Mouse (Mus musculus) intestine, embryonic 15.5 days (tissue): ENCODE results near the gene Gm5431. TPM values are rescaled to one million over a fixed set of nuclear protein-coding genes. Genes with fewer than 3 reads are reported as not detected.
"Not testable (repeated sequence)": the region's sequence is repeated elsewhere in the genome, so short reads cannot be mapped to it uniquely, and the experiment has no call there.

Experiments
- ATAC-seq: fragments of 200-750 bp; cut with Nextera tagmentation; 2 replicates; pipeline ENCODE4 v1.8.0; 2017; ENCODE audit warnings: moderate TSS enrichment, moderate library complexity
- H3K27ac ChIP-seq: fragments of 300-500 bp; sonication (generic); 2 replicates; pipeline ENCODE4 v1.5.1; 2015; ENCODE audit warnings: mild to moderate bottlenecking, inconsistent platforms
- H3K27me3 ChIP-seq: fragments of 300-500 bp; sonication (generic); replicated peaks from 2 replicates; pipeline ENCODE4 v1.6.1; 2015; ENCODE audit warnings: inconsistent platforms
- H3K36me3 ChIP-seq: fragments of 300-500 bp; sonication (generic); 2 replicates; pipeline ENCODE4 v1.6.1; 2015; ENCODE audit warnings: inconsistent platforms
- H3K4me1 ChIP-seq: fragments of 300-500 bp; sonication (generic); replicated peaks from 2 replicates; pipeline ENCODE4 v1.6.1; 2015; ENCODE audit warnings: inconsistent platforms
- H3K4me2 ChIP-seq: fragments of 300-500 bp; sonication (generic); replicated peaks from 2 replicates; pipeline ENCODE4 v1.6.1; 2015; ENCODE audit warnings: mild to moderate bottlenecking, inconsistent platforms
- H3K4me3 ChIP-seq: fragments of 300-500 bp; sonication (generic); replicated peaks from 2 replicates; pipeline ENCODE4 v1.5.1; 2015; ENCODE audit warnings: inconsistent platforms
- H3K9ac ChIP-seq: fragments of 300-500 bp; sonication (generic); 2 replicates; pipeline ENCODE4 v1.6.1; 2015; ENCODE audit warnings: inconsistent platforms
- H3K9me3 ChIP-seq: fragments of 300-500 bp; sonication (generic); 2 replicates; pipeline ENCODE4 v1.6.1; 2016; ENCODE audit warnings: inconsistent platforms
- WGBS: fragments of 180-500 bp; shearing (Covaris S2); methylation state at CpG from one replicate; pipeline ENCODE4 v1.1.7; 2015; 5-methylcytosine and 5-hydroxymethylcytosine counted together
- polyA plus RNA-seq: library from polyadenylated mRNA; unstranded; fragments of >200 nt; fragmentation: Nextera tagmentation; extraction: Ambion mirVana; gene quantifications from 2 replicates; pipeline ENCODE4 v1.2.1, GENCODE M21; 2015

Gm5431 gene
- polyA plus RNA-seq, 1 experiment from 2014 or later = 0.30 TPM

DNA sequence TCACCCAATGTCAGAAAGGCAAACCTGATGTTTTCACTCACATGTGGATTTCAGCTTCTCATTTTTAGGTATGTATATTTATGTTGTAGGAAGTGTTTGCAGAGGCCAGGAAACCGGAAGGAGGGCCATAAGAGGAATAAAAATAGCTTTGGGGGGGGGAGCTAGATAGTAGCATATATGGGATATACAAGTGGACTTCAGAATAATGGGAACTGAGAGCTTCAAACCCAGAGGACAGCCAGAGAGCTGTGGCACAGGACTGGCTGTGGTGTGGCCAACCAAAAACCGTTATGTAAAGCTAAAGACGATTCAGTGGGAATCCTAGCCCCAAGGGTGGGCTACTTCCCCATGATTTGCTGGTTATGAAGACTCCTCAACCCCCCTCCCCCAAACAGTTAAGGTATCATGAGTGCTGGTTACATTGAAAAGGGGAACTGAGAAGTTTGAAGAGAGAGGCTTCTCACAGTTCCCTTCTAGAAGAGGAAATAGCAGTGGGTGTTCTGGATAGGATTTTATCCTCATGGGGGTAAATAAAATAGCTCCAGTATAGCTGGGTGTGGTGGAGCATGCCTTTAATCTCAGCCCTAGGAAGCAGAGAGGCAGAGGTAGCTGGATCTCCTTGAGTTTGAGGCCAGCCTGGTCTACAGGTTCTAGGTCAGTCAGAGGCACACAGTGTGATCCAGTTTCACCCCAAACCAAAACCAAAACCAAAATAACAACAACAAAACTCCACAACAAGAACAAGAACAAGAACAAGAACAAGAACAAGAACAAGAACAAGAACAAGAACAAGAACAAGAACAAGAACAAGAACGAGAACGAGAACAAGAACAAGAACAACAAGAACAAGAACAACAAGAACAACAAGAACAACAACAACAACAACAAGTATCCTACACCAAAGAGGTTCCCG is 1.1 kb downstream of the Gm5431 start:
- not testable (repeated sequence) for ATAC-seq, H3K27ac ChIP-seq, H3K9me3 ChIP-seq

DNA sequence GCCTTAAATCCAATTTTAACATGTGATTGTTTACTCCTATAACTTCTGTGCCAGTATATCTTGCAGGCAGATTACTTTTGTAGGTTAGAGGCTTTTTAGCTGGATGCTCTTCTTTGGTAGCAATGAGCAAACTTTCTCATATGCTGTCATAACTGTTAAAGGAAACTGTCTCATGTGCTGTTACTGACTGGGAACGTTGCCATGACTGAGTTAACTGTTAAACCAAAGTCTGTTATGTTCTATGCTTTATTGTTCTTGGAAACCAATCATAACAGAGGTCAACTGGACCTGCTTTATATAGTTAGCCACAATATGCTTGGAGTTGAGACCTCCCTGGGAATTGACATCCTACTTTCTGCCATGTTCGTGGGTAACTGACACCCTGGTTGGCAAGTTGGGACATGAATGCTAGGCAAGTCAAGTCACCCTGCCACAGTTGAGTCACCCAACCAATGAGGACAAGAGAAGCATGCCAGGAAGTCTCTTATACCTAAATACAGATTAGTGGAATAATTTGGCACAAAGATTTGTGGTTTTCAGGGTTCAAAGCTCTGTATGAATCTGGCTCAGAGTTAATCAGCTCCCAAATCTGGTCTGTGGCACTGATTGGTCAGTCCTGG is 3.1 kb downstream of the Gm5431 start:
- ATAC-seq = no peak
- no peak overlapping the region for H3K4me2 ChIP-seq
- WGBS = 60% methylated on average over 2 of the region's 2 CpGs
- no peak overlapping the region for H3K27ac ChIP-seq
- no peaks in the 10 kb centered on the region for H3K4me1 ChIP-seq
- H3K9me3 ChIP-seq = no peaks in the 10 kb centered on the region
- H3K36me3 ChIP-seq = no peaks in the 10 kb centered on the region
- no peaks in the 10 kb centered on the region for H3K27me3 ChIP-seq
- no peak overlapping the region for H3K9ac ChIP-seq
- H3K4me3 ChIP-seq = no peak overlapping the region

More for the DNA sequence above, 1.1 kb downstream of the Gm5431 start:
- H3K36me3 ChIP-seq, H3K27me3 ChIP-seq, H3K9ac ChIP-seq, H3K4me1 ChIP-seq, H3K4me3 ChIP-seq, H3K4me2 ChIP-seq: not testable (repeated sequence)
- WGBS = 76% methylated on average over 6 of the region's 6 CpGs

DNA sequence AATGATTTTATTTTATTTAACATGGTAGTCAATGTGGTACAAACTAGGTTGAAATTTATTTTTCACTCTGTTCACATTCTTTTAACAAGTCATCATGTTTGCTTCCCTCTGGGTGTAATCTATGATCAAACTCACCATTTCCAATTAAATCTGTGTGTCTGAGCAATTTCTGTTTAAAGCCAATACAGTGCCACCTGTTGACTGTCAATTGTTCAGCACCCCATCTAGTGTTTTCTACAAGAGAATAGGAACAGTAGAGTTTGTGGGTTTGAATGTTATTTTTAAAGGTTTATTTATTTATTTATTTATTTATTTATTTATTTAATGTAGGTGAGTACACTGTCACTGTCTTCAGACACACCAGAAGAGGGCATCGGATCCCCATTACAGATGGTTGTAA is 25.3 kb downstream of the Gm5431 start:
- H3K9ac ChIP-seq = no peak overlapping the region
- 97% methylated on average over 1 of the region's 1 CpGs for WGBS
- H3K4me1 ChIP-seq = peaks cover 14% of the 10 kb centered on the region
- no peak for ATAC-seq
- no peak overlapping the region for H3K4me2 ChIP-seq
- no peaks in the 10 kb centered on the region for H3K36me3 ChIP-seq
- H3K9me3 ChIP-seq = no peaks in the 10 kb centered on the region
- no peak overlapping the region for H3K27ac ChIP-seq
- H3K4me3 ChIP-seq = no peak overlapping the region
- H3K27me3 ChIP-seq = no peaks in the 10 kb centered on the region

DNA sequence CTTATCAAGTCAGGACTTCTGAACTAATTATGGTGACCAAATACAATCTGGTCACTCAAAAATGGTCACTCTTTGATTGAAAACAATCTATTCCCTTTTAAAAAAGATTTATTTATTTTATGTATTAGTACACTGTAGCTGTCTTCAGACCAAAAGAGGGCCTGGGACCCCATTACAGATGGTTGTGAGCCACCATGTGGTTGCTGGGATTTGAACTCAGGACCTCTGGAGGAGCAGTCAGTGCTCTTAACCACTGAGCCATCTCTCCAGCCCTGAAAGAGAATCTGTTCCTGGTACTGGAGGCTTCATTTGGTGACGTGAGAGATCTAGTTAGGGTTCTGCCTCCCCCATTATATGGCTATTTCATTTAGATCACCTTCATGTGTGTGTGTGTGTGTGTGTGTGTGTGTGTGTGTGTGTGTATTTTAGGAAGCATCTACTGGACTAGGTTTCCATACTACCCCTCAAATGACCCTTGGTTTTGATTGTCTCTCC is 26.6 kb downstream of the Gm5431 start:
- not testable (repeated sequence) for H3K36me3 ChIP-seq, ATAC-seq, H3K4me3 ChIP-seq, H3K27me3 ChIP-seq, H3K27ac ChIP-seq, H3K9me3 ChIP-seq, H3K4me2 ChIP-seq, H3K9ac ChIP-seq
- peaks cover 18% of the 10 kb centered on the region for H3K4me1 ChIP-seq
- 92% methylated on average over 1 of the region's 1 CpGs for WGBS

DNA sequence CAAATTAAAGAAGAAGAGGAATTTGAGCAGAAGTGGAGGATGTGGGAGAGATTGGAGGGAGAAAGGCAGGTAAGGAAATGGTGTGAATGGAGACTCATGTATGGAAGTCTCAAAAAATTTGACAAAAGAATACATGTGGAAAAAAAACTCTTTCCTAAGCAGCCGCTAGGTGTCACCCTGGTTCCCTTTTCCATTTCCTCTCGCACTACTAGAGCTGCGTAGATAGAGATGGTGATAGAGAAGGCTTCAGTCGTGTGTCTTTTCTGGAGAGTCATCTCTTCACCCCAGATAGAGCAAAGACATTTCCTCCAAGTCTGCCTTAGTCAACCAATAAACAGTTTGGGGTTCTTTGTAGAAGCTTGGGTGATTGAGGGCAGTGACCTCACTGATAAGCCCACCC is 27.5 kb downstream of the Gm5431 start:
- ATAC-seq = no peak
- peaks cover 26% of the 10 kb centered on the region for H3K4me1 ChIP-seq
- H3K9ac ChIP-seq = no peak overlapping the region
- H3K9me3 ChIP-seq = no peaks in the 10 kb centered on the region
- no peak overlapping the region for H3K27ac ChIP-seq
- WGBS = under 1% methylated on average over 4 of the region's 4 CpGs
- no peaks in the 10 kb centered on the region for H3K27me3 ChIP-seq
- no peaks in the 10 kb centered on the region for H3K36me3 ChIP-seq
- H3K4me2 ChIP-seq = no peak overlapping the region
- no peak overlapping the region for H3K4me3 ChIP-seq

DNA sequence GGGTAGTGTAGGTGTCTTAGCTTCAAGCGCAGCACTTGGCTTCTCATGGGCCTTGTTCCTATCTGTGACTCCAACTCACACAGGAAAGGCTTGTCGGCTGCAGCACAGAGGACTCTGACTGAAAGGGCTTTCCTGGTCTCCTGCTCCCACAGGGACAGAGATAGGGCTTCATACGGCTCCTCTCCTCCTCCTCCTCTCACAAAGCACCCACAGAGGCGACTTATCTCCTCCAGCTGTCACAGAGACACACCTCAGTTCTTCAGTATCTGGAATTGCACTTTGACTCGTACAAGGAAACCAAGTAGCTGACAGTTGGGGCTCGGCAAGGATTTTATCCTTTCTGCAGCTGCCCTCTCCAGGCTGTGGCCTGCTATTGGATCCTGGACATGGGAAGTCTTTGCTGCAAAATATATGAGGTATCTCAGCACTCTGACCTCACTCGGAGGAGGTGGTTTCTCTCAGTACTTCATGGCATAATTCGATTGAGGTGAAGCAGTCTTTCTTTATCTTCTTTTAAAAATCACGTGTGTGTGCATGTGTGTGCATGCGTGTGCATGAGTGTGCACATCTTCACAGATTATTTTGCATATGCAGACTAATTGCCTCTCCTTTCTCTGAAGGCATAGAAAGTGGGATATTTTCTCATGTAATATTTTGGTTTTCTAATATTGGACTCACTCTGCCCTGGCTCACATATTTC is 28.3 kb downstream of the Gm5431 start:
- peak overlapping the region; percentile 35 for H3K4me2 ChIP-seq
- H3K9me3 ChIP-seq = no peaks in the 10 kb centered on the region
- no peak overlapping the region for H3K4me3 ChIP-seq
- peak overlapping the region; percentile 81 for H3K27ac ChIP-seq
- 44% methylated on average over 10 of the region's 10 CpGs for WGBS
- H3K9ac ChIP-seq = no peak overlapping the region
- H3K36me3 ChIP-seq = no peaks in the 10 kb centered on the region
- ATAC-seq = peak; percentile 64
- peaks cover 32% of the 10 kb centered on the region for H3K4me1 ChIP-seq
- no peaks in the 10 kb centered on the region for H3K27me3 ChIP-seq

DNA sequence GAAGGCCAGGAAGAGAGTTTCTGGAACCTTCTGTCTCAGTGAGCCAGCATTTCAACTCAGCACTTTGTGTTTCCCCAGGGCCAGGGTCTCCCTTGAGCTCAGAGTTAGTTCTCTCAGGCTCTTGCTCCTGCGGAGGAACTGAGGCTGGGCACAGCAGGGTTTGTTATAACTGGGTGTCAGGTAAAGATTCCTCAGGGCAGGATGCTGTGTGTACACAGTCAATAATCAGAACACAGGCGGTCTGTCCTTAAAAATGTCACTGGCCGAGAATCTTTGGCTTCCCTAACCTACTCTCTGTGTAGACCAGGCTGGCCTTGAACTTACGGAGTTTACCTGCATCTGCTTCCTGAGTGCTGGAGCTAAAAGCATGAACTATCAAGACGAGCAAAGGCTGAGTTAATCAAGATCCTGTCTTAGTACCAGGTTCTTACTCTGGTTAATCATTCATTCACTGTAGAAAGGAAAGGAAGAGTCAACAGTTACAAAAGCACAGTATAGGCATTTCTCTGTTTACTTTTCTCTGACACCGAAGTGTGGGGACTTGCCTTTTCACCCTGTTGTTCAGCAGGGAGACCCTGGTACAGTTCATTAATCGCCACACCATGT is 29.2 kb downstream of the Gm5431 start:
- Histone ChIP-seq H3K4me1 (peaks cover 33% of the 10 kb centered on the region), H3K27me3 (no peaks in the 10 kb centered on the region), H3K27ac (peak overlapping the region; percentile 81), H3K4me2 (peak overlapping the region; percentile 86), H3K9ac (no peak overlapping the region), H3K4me3 (no peak overlapping the region), H3K36me3 (no peaks in the 10 kb centered on the region), H3K9me3 (no peaks in the 10 kb centered on the region)
- ATAC-seq = peak; percentile 50
- 60% methylated on average over 7 of the region's 7 CpGs for WGBS

DNA sequence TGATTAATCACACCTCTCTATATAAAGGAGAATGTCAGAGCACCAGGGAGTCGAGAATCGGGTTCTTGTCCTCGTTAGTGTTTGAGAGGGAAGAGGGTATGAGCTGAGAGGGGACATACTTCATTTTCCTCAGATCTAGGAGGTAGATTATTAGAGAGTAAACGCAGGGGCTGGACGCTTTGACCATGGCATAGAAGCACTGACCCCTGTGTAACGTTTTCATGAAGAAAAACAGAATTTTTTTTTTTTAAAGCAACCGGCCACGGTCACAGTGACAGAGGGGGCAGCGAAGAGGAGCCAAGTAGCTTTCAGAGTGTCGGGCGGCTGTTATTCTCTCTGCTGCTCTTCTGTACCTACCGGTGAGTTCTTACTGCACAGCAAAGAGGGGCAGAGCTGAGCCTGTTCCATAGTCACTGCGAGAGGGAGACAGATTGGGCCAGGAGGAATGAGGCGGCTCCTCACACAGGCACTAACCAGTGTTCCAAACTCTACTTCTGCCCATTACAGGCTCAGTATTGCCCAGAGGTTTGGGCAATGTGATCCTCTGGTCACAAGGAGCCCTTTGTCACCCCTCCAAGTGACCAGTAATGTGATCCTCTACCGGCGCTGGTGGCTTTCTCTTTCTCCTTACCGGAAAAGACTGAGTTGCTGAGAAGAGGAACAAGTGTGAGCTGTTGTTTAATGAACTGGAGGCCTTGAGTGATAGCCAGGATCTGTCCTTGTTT is 30.0 kb downstream of the Gm5431 start:
- Histone ChIP-seq H3K36me3 (no peaks in the 10 kb centered on the region), H3K9ac (peak overlapping the region; percentile 54), H3K9me3 (no peaks in the 10 kb centered on the region), H3K4me3 (peak overlapping the region; percentile 47), H3K4me2 (peak overlapping the region; percentile 86), H3K4me1 (peaks cover 33% of the 10 kb centered on the region), H3K27me3 (no peaks in the 10 kb centered on the region), H3K27ac (peak overlapping the region; percentile 80)
- ATAC-seq = no peak
- WGBS = 14% methylated on average over 17 of the region's 17 CpGs

DNA sequence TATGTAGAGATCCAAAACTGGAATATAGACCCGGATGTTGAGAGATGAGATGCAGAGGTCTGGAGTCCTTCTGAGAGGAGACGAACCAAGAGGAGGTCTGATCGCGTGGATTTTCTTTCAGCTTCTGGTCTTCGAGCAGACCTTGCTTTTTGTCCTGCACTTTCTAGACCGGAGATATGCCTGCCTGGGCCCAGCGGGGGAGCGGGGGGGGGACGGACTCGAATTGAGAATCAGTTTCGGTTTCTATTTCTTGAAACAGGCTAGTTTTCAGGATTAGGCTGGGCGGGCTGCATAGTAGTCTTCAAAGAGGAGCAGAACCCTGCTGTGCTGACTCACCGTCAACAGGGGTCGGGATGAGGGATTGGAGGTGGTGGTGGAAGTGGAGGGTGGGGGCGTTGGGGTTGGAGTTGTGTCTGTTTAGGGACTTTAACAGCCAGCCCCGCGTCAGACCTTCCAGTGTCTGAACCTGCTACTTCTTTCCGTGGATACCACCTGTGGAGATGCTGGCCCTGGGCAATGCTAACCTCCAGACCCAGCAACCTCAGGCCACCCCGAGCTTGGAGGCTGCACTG is 30.7 kb downstream of the Gm5431 start, which contains the start of gene Irgm1:
TSS of gene Irgm1 (minus strand) at position 483 of the 572 bp plus-strand sequence.
- Histone ChIP-seq H3K9ac (peak within 1 kb of the TSS; percentile 54), H3K36me3 (no peaks in the 10 kb centered on the region), H3K4me3 (peak within 1 kb of the TSS; percentile 47), H3K9me3 (no peaks in the 10 kb centered on the region), H3K4me2 (peak within 1 kb of the TSS; percentile 86), H3K27ac (peak within 1 kb of the TSS; percentile 80), H3K4me1 (peaks cover 33% of the 10 kb centered on the region), H3K27me3 (no peaks in the 10 kb centered on the region)
- peak; percentile 24 for ATAC-seq
- 1% methylated on average over 19 of the region's 19 CpGs for WGBS

DNA sequence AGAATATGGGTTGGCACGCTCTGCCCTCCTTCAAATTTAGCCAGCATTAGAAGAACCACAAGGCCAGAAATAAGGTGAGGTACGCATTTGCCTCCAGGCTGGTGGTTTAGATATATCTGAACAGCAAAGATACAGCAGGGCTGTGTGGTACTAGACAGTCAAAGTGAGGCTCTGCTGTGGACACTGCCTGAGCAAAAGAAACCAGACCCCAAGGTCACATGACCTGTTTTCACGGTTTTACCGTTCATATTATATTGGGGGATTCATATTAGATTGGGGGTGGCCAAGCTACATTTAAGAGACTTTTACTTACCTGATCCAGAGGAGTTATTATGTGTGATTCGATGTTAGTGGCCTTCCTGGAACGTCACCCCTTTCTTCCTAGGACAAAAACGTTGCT is 31.2 kb downstream of the Gm5431 start:
- Histone ChIP-seq H3K27ac (peak overlapping the region; percentile 80), H3K4me1 (peaks cover 33% of the 10 kb centered on the region), H3K4me3 (peak overlapping the region; percentile 47), H3K9me3 (no peaks in the 10 kb centered on the region), H3K4me2 (peak overlapping the region; percentile 86), H3K9ac (peak overlapping the region; percentile 54), H3K36me3 (no peaks in the 10 kb centered on the region), H3K27me3 (no peaks in the 10 kb centered on the region)
- 26% methylated on average over 7 of the region's 7 CpGs for WGBS
- no peak for ATAC-seq

DNA sequence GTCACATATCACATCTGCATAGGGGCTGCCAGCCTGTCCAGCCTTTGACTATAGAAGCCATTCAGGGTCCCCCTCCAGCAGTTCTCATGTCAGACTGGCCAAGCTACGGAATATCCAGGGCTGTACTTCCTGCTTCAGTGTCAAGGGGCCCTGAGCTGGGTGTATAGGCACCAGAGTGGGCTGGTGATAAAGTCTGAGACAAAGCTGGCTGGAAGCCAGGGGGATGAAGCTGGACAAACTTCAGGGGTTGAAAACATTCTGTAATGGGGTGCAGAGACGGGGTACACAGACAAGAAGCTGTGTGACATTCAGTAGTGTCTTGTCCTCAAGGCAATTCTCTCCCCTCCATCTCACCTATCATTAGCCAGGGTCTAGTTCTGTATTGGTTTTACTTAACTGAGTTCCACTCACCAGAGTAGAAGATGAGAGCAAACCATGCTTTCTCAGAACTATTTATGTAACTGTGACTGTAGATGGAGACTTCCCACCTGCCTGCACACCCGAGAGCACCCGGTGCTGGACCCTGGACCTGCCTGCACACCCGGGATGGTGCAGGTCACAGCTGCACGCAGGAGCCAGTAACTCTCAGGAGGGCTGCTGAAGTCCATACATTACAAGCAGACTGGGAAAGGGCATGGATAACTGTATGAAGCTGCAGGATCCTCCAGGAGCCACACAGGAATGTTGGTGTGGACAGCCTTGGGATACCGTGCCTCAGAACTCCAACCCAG is 32.5 kb downstream of the Gm5431 start:
- Histone ChIP-seq H3K9ac (peak overlapping the region; percentile 54), H3K4me2 (peak overlapping the region; percentile 86), H3K27me3 (no peaks in the 10 kb centered on the region), H3K4me1 (peaks cover 31% of the 10 kb centered on the region), H3K4me3 (peak overlapping the region; percentile 47), H3K36me3 (no peaks in the 10 kb centered on the region), H3K27ac (peak overlapping the region; percentile 80), H3K9me3 (no peaks in the 10 kb centered on the region)
- 21% methylated on average over 7 of the region's 7 CpGs for WGBS
- peak; percentile 49 for ATAC-seq
